Mouse (Mus musculus): ENCODE results near the gene 1700025C18Rik.

DNA sequence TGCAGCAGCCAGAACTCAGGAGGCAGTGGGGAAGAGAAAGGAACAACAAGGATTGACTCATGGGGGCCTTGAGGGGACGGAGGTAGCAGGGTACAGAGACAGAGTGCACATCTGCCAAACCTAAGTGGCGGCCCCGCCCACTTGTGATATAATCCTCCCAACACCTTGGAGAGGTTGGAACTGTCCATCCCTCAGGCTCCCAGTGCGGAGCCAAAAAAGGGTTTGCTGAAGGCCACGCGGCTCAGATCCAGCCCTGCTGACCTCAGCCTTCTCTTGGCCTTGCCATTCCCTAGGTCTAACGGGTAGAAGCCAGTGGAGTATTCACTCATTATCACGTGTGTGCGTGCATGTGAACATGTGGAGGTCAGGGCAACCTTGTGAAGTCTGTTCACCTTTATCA lies 9.9 kb downstream of the 1700025C18Rik start:
- no peak for TF ChIP-seq MYOG (IDR thresholded peaks at IDR 0.05; ENCODE audit: control insufficient read depth in 1 of 3, insufficient read depth in 1 of 3, insufficient read length in 2 of 3, low read depth in 2 of 3)
- TF ChIP-seq POLR2A (IDR thresholded peaks at IDR 0.05; ENCODE audit: insufficient read length, low read depth) = no peak
- no peak for TF ChIP-seq E2F4 (IDR thresholded peaks at IDR 0.05; ENCODE audit: insufficient read depth)
- no peak for TF ChIP-seq MAX (IDR thresholded peaks at IDR 0.05; ENCODE audit: low read depth)
- TF ChIP-seq SRF (IDR thresholded peaks at IDR 0.05; ENCODE audit: control insufficient read depth, insufficient read length, low read depth) = no peak
- no peak for TF ChIP-seq MYOD1 (IDR thresholded peaks at IDR 0.05; ENCODE audit: control insufficient read depth in 1 of 3, insufficient read length in 2 of 3, low read depth in 2 of 3)
